Comparison of ENCODE assay signal across 24 mouse cellular contexts in the genomic region with DNA sequence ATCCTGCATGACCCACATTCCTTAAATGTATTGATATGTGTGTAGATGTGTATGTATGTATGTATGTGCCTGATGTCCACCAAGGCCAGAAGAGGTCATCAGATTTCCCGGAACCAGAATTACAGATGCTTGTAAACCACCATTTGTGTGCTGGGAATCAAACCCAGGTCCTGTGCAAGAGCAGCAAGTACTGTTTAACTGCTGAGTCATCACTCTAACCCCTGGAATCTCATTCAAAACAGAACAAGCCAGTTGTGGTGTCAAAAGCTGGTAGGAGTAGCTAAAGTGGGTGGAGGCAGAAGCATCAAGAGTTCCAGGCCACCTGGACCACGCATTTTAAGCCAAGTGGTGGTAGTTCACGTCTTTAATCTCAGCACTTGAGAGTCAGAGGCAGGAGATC. TPM values are rescaled to one million over a fixed set of nuclear protein-coding genes. Genes with fewer than 3 reads are reported as not detected.
DNase-seq lines count a peak whose midpoint lies in the region; ATAC-seq and TF ChIP-seq lines count a peak whose summit lies in the region.
"Had no signal": no experiment of that assay in that cellular context is flagged by ENCODE, and none has a peak within 500 bp of the region (broad histone marks: within the 10 kb centered on the region; RNA-seq: fewer than 3 reads in every experiment).

No protein-coding gene starts in this region.

- H3K36me3 ChIP-seq in CH12.LX (replicated peaks in 1 of 2; ENCODE audit: control insufficient read depth in 1 of 2, insufficient read depth in 1 of 2, low read length in 1 of 2): peaks cover 51 to 65% of the 10 kb centered on the region in 2 experiments
- peaks cover 9 to 29% of the 10 kb centered on the region in 2 experiments for H3K36me3 ChIP-seq in MEL (ENCODE audit: control insufficient read depth in 1 of 2, insufficient read depth in 2 of 2, low read length in 2 of 2)
- H3K36me3 ChIP-seq in hindbrain, embryonic 12.5 days: peaks cover 51% of the 10 kb centered on the region
- H3K36me3 ChIP-seq in midbrain, embryonic 13.5 days: peaks cover 52% of the 10 kb centered on the region

- no peak overlapping the region for H3K27ac ChIP-seq in CH12.LX (ENCODE audit: insufficient read depth, low read depth)
- H3K27ac ChIP-seq in MEL (ENCODE audit: control insufficient read depth, low read depth, low read length): no peak overlapping the region
- H3K27ac ChIP-seq in hindbrain, embryonic 12.5 days: no peak overlapping the region
- no peak overlapping the region for H3K27ac ChIP-seq in midbrain, embryonic 13.5 days
- H3K27ac ChIP-seq: embryonic facial prominence, embryonic 10.5 days; embryonic facial prominence, embryonic 12.5 days; forebrain, embryonic 13.5 days; forebrain, embryonic 15.5 days had no signal

- in situ Hi-C loops in CH12.LX (cut with MboI; ENCODE audit: low pct_ligation_motif_present, low pct_unique_long_range_greater_than_20kb, low sequenced_read_pairs): loop anchor here (5.0 kb wide), 1 partner anchor 47 kb away; a partner anchor contains a TSS

- H3K4me1 ChIP-seq in CH12.LX (ENCODE audit: control insufficient read depth in 1 of 2, insufficient read depth in 2 of 2) (peaks cover 2 to 32% of the 10 kb centered on the region in 2 experiments; a peak in 3 of 4 replicates), MEL (ENCODE audit: control insufficient read depth in 1 of 2, insufficient read depth in 2 of 2, low read length in 2 of 2) (peaks cover 0 to 2% of the 10 kb centered on the region in 2 experiments; a peak in 1 of 4 replicates)
- peaks cover 13% of the 10 kb centered on the region for H3K4me1 ChIP-seq in hindbrain, embryonic 12.5 days
- H3K4me1 ChIP-seq in midbrain, embryonic 13.5 days (replicated peaks): peaks cover 17% of the 10 kb centered on the region

- no peak overlapping the region for H3K4me2 ChIP-seq in CH12.LX (ENCODE audit: insufficient read depth, low read depth, poor library complexity, severe bottlenecking)
- H3K4me2 ChIP-seq in hindbrain, embryonic 12.5 days (replicated peaks): no peak overlapping the region
- H3K4me2 ChIP-seq in midbrain, embryonic 13.5 days (replicated peaks): no peak overlapping the region
- H3K4me2 ChIP-seq: embryonic facial prominence, embryonic 12.5 days; forebrain, embryonic 13.5 days; forebrain, embryonic 15.5 days had no signal

- DNase-seq in CH12.LX (ENCODE audit: extremely low read depth) (no peak), ES-CJ7 (ENCODE audit: low read depth, low spot score) (peak; percentile 47), MEL (ENCODE audit: low read depth, low spot score) (no peak), ZHBTc4 (ENCODE audit: low read depth, low spot score) (peak; percentile 37)
- no peak for DNase-seq in kidney, adult 8-10 months
- DNase-seq: adrenal gland, adult 2 months; adrenal gland, postnatal 10 days; adrenal gland, postnatal 25 days; B cell, adult 2 months; cerebellum, adult 11 months; cerebellum, adult 18-20 months; cerebellum, adult 8-10 months; cerebellum, adult 9-11 months; cerebellum, postnatal 14 days; cerebellum, postnatal 36 days; forebrain, postnatal 0 days had no signal

- no peak for ATAC-seq in hindbrain, embryonic 12.5 days (ENCODE audit: low FRiP score)
- ATAC-seq in midbrain, embryonic 13.5 days: no peak
- ATAC-seq: CD4-positive, CD25-positive, alpha-beta regulatory T cell, adult 4 months; forebrain, embryonic 13.5 days; forebrain, embryonic 15.5 days; forebrain, postnatal 0 days had no signal

- TF ChIP-seq RAD21 in CH12.LX (IDR thresholded peaks at IDR 0.05; ENCODE audit: low read depth, low read length) (no peak), MEL (IDR thresholded peaks at IDR 0.05; ENCODE audit: low read depth, low read length) (no peak)

- no peaks in the 10 kb centered on the region for H3K9me3 ChIP-seq in CH12.LX (replicated peaks; ENCODE audit: low read length)
- no peaks in the 10 kb centered on the region for H3K9me3 ChIP-seq in MEL (replicated peaks; ENCODE audit: insufficient read depth, low read length)
- no peaks in the 10 kb centered on the region for H3K9me3 ChIP-seq in hindbrain, embryonic 12.5 days (replicated peaks)
- H3K9me3 ChIP-seq in midbrain, embryonic 13.5 days: no peaks in the 10 kb centered on the region
- H3K9me3 ChIP-seq: embryonic facial prominence, embryonic 10.5 days; embryonic facial prominence, embryonic 12.5 days; forebrain, embryonic 13.5 days; forebrain, embryonic 15.5 days; G1E had no signal

- H3K27me3 ChIP-seq in CH12.LX (replicated peaks): no peaks in the 10 kb centered on the region
- H3K27me3 ChIP-seq in MEL (ENCODE audit: control insufficient read depth in 1 of 2, insufficient read depth in 2 of 2, low read length in 2 of 2): no peaks in the 10 kb centered on the region
- no peaks in the 10 kb centered on the region for H3K27me3 ChIP-seq in hindbrain, embryonic 12.5 days
- no peaks in the 10 kb centered on the region for H3K27me3 ChIP-seq in midbrain, embryonic 13.5 days
- H3K27me3 ChIP-seq: embryonic facial prominence, embryonic 12.5 days; forebrain, embryonic 13.5 days; forebrain, embryonic 15.5 days had no signal

- dilution Hi-C loops in CH12.LX (cut with MboI; ENCODE audit: extremely low pct_ligation_motif_present, extremely low pct_unique_long_range_greater_than_20kb, low sequenced_read_pairs): no loop called here

- H3K4me3 ChIP-seq in CH12.LX (replicated peaks in 1 of 3; ENCODE audit: low read depth in 2 of 3, low read length in 2 of 3, poor library complexity in 1 of 3) (no peak overlapping the region), MEL (ENCODE audit: control insufficient read depth in 1 of 2, insufficient read depth in 1 of 2, low read depth in 2 of 2, low read length in 2 of 2) (no peak overlapping the region)
- no peak overlapping the region for H3K4me3 ChIP-seq in hindbrain, embryonic 12.5 days
- H3K4me3 ChIP-seq in midbrain, embryonic 13.5 days (replicated peaks): no peak overlapping the region
- H3K4me3 ChIP-seq: embryonic facial prominence, embryonic 10.5 days; embryonic facial prominence, embryonic 12.5 days; forebrain, embryonic 13.5 days; forebrain, embryonic 15.5 days had no signal

- TF ChIP-seq EP300 in CH12.LX (IDR thresholded peaks at IDR 0.05; ENCODE audit: low read length): no peak
- no peak for TF ChIP-seq EP300 in MEL (IDR thresholded peaks at IDR 0.05; ENCODE audit: low read depth in 1 of 2, low read length in 2 of 2)

- TF ChIP-seq POLR2A in CH12.LX (IDR thresholded peaks at IDR 0.05; ENCODE audit: low read depth, low read length) (no peak), MEL (IDR thresholded peaks at IDR 0.05; ENCODE audit: control insufficient read depth in 1 of 2, insufficient read depth in 1 of 2, low read depth in 1 of 2, low read length in 2 of 2, poor library complexity in 1 of 2) (no peak)

- H3K79me2 ChIP-seq in CH12.LX (replicated peaks; ENCODE audit: control insufficient read depth, extremely low read depth, insufficient read depth, poor library complexity, severe bottlenecking) (peaks cover 19% of the 10 kb centered on the region), MEL (ENCODE audit: control insufficient read depth, insufficient read depth, low read length, poor library complexity) (peaks cover 29% of the 10 kb centered on the region)

- no peak overlapping the region for H3K9ac ChIP-seq in CH12.LX (ENCODE audit: insufficient read depth, low read depth)
- no peak overlapping the region for H3K9ac ChIP-seq in MEL (ENCODE audit: control insufficient read depth, low read depth, low read length, poor library complexity, severe bottlenecking)
- no peak overlapping the region for H3K9ac ChIP-seq in hindbrain, embryonic 12.5 days
- no peak overlapping the region for H3K9ac ChIP-seq in midbrain, embryonic 13.5 days (replicated peaks)
- H3K9ac ChIP-seq: embryonic facial prominence, embryonic 12.5 days; forebrain, embryonic 13.5 days; forebrain, embryonic 15.5 days; forebrain, postnatal 0 days had no signal

- TF ChIP-seq CTCF in CH12.LX (conservative IDR thresholded peaks at IDR 0.05 in 1 of 2, IDR thresholded peaks at IDR 0.05 in 1 of 2; ENCODE audit: low read depth in 2 of 2, low read length in 2 of 2) (no peak), MEL (IDR thresholded peaks at IDR 0.05 in 2 of 3, conservative IDR thresholded peaks at IDR 0.05 in 1 of 3; ENCODE audit: control insufficient read depth in 1 of 3, insufficient read depth in 1 of 3, low read depth in 2 of 3, low read length in 3 of 3, poor library complexity in 1 of 3, severe bottlenecking in 1 of 3) (no peak)

- WGBS in hindbrain, embryonic 12.5 days: 100% methylated on average over 3 of the region's 3 CpGs
- WGBS in midbrain, embryonic 13.5 days: 92% methylated on average over 3 of the region's 3 CpGs

TF ChIP-seq in MEL, 35 proteins besides CTCF, POLR2A, EP300 and RAD21 (continues in another document):
- TF ChIP-seq MAFK (IDR thresholded peaks at IDR 0.05; ENCODE audit: borderline replicate concordance, low read depth, low read length): peak; percentile 82

RNA-seq across cellular contexts. Expression of a gene that starts 3.2 kb away (rescaled TPM):
- total RNA-seq in CH12.LX (2012; rRNA removed) (83.7 and 87.3 TPM in 2 replicates), CH12.LX (2014; rRNA removed) (69.5 and 73.9 TPM in 2 replicates), MEL (2012; rRNA removed) (71.2 and 74.5 TPM in 2 replicates)
- polyA plus RNA-seq in CH12.LX (2012; ENCODE audit: insufficient read length, low read depth) (48.4 and 56.5 TPM in 2 replicates), MEL (2012; ENCODE audit: insufficient read depth in 1 of 2, insufficient read length in 2 of 2, low read depth in 1 of 2, low replicate concordance in 2 of 2, missing spikeins in 1 of 2) (10 to 100 TPM in 1 of 2 experiments, not detected in 1; 63.3 TPM)
- polyA plus RNA-seq in hindbrain, embryonic 12.5 days (2016; fragmentation: Nextera tagmentation; extraction: Ambion mirVana): 50.9 and 53.0 TPM in 2 replicates
- polyA plus RNA-seq in midbrain, embryonic 13.5 days (2015; fragmentation: Nextera tagmentation; extraction: Ambion mirVana): 57.8 and 62.6 TPM in 2 replicates

RNA-seq across cellular contexts. Expression of a gene that starts 3.2 kb away (rescaled TPM):
- 38.7 and 44.1 TPM in 2 replicates for total RNA-seq in CH12.LX (2012; rRNA removed)
- 65.1 and 79.5 TPM in 2 replicates for total RNA-seq in CH12.LX (2014; rRNA removed)
- 60.0 and 62.5 TPM in 2 replicates for polyA plus RNA-seq in CH12.LX (2012; ENCODE audit: insufficient read length, low read depth)
- 41.6 and 52.0 TPM in 2 replicates for total RNA-seq in MEL (2012; rRNA removed)
- 10 to 100 TPM in 1 of 2 experiments, not detected in 1; 53.6 TPM for polyA plus RNA-seq in MEL (2012; ENCODE audit: insufficient read depth in 1 of 2, insufficient read length in 2 of 2, low read depth in 1 of 2, low replicate concordance in 2 of 2, missing spikeins in 1 of 2)
- 37.2 and 38.5 TPM in 2 replicates for polyA plus RNA-seq in hindbrain, embryonic 12.5 days (2016; fragmentation: Nextera tagmentation; extraction: Ambion mirVana)
- 36.6 and 42.6 TPM in 2 replicates for polyA plus RNA-seq in midbrain, embryonic 13.5 days (2015; fragmentation: Nextera tagmentation; extraction: Ambion mirVana)

RNA-seq across cellular contexts. Expression of a gene that starts 45.3 kb away (rescaled TPM):
- total RNA-seq in CH12.LX (2012; rRNA removed): 24.2 and 27.8 TPM in 2 replicates
- total RNA-seq in CH12.LX (2014; rRNA removed): 29.5 and 32.6 TPM in 2 replicates
- 61.8 and 67.1 TPM in 2 replicates for polyA plus RNA-seq in CH12.LX (2012; ENCODE audit: insufficient read length, low read depth)
- 26.2 and 34.4 TPM in 2 replicates for total RNA-seq in MEL (2012; rRNA removed)
- polyA plus RNA-seq in MEL (2012; ENCODE audit: insufficient read depth in 1 of 2, insufficient read length in 2 of 2, low read depth in 1 of 2, low replicate concordance in 2 of 2, missing spikeins in 1 of 2): 10 to 100 TPM in 1 of 2 experiments, not detected in 1; 48.2 TPM
- polyA plus RNA-seq in hindbrain, embryonic 12.5 days (2016; fragmentation: Nextera tagmentation; extraction: Ambion mirVana): 55.8 and 60.8 TPM in 2 replicates
- 76.0 and 81.0 TPM in 2 replicates for polyA plus RNA-seq in midbrain, embryonic 13.5 days (2015; fragmentation: Nextera tagmentation; extraction: Ambion mirVana)

Comparison
In these comparisons a context has a peak if more than half of its experiments do, and no peak if none do; other contexts are left out.
1. DNase-seq: peak in ES-CJ7 (single experiment) and ZHBTc4 (single experiment); none in CH12.LX (single experiment), MEL (single experiment) and kidney, adult 8-10 months (0 of 2).